Mouse (Mus musculus) A20 (cell line): Measurements from ENCODE around the gene Tbc1d2b.

ENCODE experiments used
- DNase-seq: peaks from one replicate; pipeline ENCODE4 v3.0.0-alpha.2; 2011; ENCODE audit warnings: low read depth, low spot score

Gene Tbc1d2b

GRCm38 (mm10) chr9:90265322-90266039, 5.1 kb downstream of the Tbc1d2b start:
- DNase-seq: no peak

DNA sequence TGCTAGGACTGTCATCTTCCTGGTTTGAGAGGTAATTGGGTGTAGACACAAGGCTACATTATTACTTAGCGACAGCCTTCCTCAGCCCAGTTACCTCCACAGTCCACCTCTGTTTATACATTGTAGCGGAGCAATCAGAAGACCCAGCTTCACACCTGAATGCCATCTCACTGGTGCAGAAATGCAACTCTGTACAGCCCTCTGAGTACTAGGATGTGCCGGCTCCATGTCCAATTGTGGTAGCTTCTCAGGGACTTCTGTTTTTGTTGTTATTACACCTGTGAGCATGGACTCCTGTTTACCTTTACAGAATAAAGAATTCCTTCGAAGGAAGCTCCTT, 7.3 kb downstream of the Tbc1d2b start:
- no peak for DNase-seq

DNA sequence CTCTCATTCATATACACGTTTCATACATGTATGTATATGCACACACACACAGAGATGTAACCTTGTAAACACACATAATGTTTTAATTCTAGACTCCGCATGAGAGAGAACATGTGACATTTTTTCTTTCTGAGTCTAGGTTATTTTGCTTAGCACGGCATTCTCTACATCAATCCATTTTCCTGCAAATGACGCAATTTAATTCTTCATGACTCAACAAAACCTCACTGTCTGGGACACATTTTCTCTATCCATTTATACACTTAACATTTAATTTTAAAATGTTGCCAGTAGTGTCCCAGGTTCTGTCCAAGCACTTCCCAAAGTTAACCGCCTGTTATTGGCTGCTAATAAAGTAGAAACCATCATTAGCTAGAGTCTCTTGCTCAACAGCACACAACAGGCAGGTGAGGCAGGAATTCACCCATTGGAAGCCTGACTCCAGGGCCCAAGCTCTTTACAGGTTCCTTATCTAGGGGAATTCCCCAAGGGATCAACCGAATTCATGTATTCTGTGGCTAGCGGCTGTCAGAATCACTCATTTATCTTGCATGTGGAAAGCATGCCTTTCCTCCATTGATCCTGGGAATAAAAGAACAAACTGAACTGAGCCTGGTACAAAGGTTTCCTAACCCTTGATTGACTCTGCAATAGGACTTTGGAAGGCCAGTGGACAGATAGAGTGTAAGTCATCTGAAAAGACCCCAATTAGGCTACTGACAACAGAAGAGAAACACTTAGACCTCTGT, 7.8 kb downstream of the Tbc1d2b start:
- DNase-seq: no peak

- DNase-seq: no peak
Observed at GRCm38 (mm10) chr9:90262063-90262462, 8.5 kb downstream of the Tbc1d2b start.

DNA sequence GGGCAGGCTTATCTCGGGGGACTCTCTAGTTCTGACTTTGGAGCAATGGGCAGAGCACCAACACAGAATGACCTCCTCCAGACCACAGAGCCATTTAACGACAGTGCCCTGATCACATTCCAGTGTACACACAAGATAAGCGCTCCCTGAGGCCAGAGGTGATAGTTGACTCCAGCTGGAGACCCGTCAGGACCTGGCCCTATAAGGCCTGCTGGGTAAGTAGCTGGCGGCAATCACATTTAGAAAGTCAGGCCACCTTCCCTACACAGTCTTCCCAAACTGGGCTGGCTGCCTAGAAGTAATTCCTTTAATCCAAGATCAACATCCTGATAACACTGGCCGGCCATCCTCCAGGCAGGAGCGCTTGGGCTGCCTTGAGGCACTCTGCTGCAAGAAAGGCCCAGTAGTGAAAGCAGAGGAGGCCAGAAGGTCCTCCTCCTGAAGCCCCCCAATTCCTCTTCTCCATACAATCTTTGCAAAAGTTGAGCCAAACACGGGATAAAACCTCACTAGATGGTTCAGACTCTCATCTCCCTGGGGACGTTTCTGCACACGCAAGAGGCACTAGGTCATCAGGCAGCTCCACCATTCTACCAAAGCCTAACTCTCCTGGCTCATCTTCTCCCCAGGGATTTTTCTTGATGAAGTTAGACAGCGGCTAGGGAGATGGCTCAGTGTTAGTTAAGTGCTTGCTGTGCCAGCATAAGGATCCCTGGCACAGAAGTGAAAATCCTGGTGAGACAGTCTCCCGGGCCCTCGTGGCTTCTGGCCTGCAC, 9.8 kb downstream of the Tbc1d2b start:
- DNase-seq: no peak

DNA sequence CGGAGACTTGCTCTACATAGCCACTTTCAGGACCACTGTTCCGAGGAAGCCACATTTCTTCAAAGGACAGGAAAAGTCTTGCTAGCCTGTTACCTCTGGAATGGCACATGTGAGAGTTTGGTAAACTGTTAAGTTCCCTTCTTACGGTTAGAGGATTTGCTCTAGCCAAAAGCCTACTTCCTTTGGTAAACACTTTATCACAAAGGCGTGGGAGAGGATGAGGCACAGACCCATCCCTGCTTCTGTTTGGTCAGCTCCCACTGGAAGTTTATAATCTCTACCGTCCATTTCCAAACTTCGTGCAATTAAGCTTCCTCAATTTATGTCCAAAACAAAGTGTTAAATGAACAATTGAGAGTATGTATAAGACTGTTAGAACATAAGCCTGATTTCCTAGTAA, 10.5 kb downstream of the Tbc1d2b start:
- DNase-seq: no peak

- no peak for DNase-seq
Observed at GRCm38 (mm10) chr9:90259400-90259950, 11.1 kb downstream of the Tbc1d2b start.

DNA sequence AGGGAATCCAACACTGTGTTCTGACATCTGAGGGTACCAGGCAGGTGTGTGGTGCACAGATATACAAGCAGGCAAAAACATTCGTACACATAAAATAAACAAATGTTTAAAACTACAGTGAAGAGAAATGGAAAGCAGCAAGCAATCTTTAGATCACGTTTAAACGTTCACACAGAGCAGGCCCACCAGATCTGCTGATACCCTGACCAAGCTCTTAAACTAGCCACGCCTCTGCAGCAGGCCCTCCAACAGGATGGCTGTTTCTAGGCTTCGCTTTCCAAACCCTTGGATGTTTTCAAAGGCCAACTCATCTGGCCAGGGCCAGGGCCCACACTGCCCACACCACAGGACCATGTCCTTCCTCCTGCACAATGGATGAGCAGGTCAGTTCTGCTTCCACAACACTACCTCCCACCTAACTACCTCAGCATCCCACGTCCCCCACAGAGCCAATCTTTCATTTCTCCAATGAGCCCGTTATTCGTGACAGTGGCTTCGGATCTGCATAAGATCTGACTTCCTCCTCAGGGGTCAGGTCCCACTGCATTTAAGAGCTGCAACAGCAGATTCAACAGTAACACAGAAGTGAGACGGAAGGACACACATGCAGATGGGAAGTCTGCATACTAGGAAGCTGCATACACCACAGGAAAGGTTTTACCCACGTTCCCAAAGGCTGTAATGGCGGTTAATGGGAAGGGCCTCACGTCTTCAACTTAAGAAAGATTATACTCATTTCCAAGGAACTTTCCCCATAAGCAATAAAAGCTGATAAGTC, 12.7 kb downstream of the Tbc1d2b start:
- no peak for DNase-seq

DNA sequence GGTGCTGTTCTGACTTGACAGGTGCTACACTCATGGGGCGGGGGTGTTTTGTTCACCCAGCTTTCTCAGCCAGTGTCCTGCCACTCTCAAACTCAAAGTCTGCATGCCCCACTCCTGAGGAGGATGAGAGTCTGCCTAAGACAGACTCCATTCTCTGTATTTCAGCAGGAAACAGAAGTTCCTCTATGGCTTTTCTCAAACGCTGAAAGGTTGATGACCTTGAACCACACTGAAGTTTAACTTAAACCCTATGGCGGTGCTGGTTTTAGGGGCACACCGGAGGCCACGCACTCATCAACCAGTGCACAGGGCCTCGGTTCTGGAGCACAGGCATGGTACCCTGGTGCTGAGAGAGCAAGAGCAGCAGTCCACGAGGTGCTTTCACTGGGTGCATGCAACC, 13.4 kb downstream of the Tbc1d2b start:
- no peak for DNase-seq

- DNase-seq: no peak
Observed at GRCm38 (mm10) chr9:90255844-90256405, 14.7 kb downstream of the Tbc1d2b start.

DNA sequence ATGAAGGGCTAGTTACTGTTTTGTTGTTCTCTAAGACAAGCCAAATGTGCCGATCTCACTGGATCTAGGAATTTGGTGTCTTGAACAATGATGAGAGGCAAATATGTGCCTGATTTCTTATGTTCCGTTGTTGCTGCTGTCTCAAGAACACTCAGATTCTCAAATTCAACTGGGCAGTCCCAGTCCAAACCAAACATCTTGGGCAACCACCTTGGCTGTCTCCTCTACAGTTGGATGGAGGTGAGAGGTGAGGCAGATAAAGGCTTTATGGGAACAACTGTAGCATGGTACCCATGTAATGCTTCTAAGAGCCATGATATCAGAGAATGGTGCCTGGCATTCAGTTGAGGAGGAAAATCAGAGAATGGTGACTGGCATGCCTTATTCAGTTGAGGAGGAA, 17.4 kb downstream of the Tbc1d2b start:
- DNase-seq: no peak

DNA sequence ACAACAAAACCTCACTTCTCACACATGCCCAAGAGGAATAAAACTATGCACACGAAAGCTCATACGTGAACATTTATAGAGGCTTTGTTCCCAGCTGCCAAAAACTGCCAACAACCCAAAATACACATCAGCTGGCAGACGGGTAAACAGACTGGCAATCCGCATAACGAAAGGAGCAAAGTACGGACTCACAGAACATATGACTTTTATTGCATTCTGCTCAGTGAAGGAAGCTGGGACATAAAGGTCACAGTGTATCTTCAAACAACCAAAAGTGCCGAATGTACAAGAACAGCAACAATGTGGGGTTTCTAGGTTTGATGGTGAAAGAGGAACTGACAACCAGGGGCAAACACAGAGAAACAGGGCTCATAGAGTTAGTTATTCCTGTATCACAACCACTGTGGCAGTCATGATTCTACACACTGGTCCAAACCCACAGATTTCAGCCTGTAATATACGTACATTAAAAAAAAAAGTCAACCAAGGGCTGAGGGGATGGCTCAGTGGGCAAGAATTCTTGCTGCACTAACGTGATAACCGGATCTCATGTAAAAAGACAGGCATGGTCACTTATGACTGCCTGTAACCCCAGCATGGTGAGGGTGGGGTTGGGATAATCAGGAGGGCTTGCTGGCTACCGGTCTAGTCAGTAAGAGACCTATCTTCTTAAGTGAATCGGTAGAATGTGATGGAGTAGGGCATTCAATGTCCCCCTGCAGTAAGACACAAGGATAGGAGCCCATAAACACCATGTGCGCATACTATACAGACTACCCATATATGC, 19.4 kb downstream of the Tbc1d2b start:
- peak; percentile 5 for DNase-seq

- DNase-seq: no peak
Observed at GRCm38 (mm10) chr9:90250141-90250775, 20.3 kb downstream of the Tbc1d2b start.

DNA sequence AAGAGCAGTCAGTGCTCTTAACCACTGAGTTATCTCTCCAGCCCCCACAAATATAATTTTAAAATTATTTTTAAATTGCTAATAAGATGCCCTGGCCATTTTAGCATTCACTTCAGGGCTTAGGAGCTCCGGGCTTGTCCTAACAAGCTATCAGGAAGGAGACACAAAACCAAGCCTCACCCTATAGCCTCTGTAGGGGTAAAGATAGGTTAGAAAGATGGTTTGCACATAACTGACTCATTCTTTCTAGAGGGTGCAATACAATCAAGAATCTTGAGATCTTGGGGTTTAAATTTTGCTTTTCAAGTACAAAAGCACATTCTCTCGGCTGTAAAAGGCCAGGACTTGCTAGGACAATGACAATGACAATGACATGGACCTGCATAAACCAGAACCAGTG, 21.6 kb downstream of the Tbc1d2b start:
- no peak for DNase-seq

DNA sequence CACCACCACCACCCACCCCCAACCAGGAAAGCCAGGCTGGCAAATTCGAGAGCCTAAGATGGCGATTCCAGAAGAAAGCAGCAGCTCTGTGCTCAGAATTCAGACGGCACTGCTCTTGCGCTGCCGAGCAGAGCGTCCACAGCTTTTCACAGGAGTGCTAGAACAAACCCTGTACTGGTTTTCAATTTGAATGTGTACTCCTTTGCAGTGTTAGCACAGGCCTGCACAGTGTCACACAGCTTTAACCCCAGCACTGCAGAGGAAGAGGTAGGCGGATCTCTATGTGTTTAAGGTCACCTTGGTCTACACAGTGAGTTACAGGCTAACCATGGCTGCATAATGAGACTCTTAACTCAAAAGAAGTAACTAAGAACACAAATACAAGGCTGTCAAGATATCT, 22.3 kb downstream of the Tbc1d2b start:
- no peak for DNase-seq

GRCm38 (mm10) chr9:90247316-90247715, 23.3 kb downstream of the Tbc1d2b start:
- DNase-seq: no peak

GRCm38 (mm10) chr9:90245781-90246180, 24.8 kb downstream of the Tbc1d2b start:
- DNase-seq: no peak

DNA sequence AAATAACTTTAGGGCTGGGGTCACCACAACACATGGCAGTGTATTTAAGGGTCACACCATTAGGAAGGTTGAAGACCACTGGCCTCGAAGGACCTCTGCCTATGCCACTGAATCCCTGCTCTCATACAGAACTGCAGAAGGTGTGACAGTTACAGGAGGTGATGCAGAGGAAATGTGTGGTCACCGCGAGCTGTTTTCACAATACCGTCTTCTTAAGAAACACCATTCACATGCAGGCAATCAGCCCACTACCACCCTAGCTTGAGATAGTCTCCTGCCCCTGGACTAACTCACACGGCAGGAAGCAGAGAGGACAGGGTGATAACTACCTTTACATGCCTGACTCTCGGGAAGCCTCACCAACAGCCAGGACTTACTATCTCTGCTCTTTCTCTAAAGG, 25.4 kb downstream of the Tbc1d2b start:
- no peak for DNase-seq

- DNase-seq: no peak
Observed at GRCm38 (mm10) chr9:90244301-90245151, 26.1 kb downstream of the Tbc1d2b start.
